Mouse (Mus musculus) bone marrow macrophage, adult 2 months (primary cell): ENCODE measurements around the gene Ebf1. TPM values are rescaled to one million over a fixed set of nuclear protein-coding genes. Genes with fewer than 3 reads are reported as not detected.

ENCODE experiments used
- H3K27ac ChIP-seq: 2 replicates; pipeline ENCODE4 v1.5.1; 2012; ENCODE audit warnings: low read depth, low read length; ENCODE audit not compliant: insufficient read depth
- H3K4me1 ChIP-seq: 2 replicates; pipeline ENCODE4 v1.6.1; 2012; ENCODE audit warnings: low read length; ENCODE audit not compliant: control insufficient read depth, insufficient read depth
- H3K4me3 ChIP-seq: 2 replicates; pipeline ENCODE4 v1.5.1; 2012; ENCODE audit warnings: mild to moderate bottlenecking, low read length, moderate library complexity; ENCODE audit not compliant: insufficient read depth
- CTCF ChIP-seq: IDR thresholded peaks from 2 replicates; pipeline ENCODE4 v1.5.1; 2012; ENCODE audit warnings: low read depth, mild to moderate bottlenecking, low read length, moderate library complexity
- POLR2A ChIP-seq: IDR thresholded peaks from 2 replicates; pipeline ENCODE4 v1.6.1; 2012; ENCODE audit warnings: mild to moderate bottlenecking, low read depth, low read length, borderline replicate concordance
- polyA plus RNA-seq: library from polyadenylated mRNA; stranded (reverse); fragments of >200 nt; gene quantifications from 2 replicates; pipeline ENCODE4 v1.2.4, GENCODE M21; 2012; ENCODE audit not compliant: missing spikeins, insufficient read depth, insufficient read length

The Ebf1 gene
- polyA plus RNA-seq, 1 experiment: 0.32 TPM

GRCm38 (mm10) chr11:44852921-44853320, 235.8 kb downstream of the Ebf1 start:
- TF ChIP-seq POLR2A (no peak), CTCF (no peak)
- no peaks in the 10 kb centered on the region for H3K4me1 ChIP-seq
- no peak overlapping the region for H3K4me3 ChIP-seq
- H3K27ac ChIP-seq: no peak overlapping the region

DNA sequence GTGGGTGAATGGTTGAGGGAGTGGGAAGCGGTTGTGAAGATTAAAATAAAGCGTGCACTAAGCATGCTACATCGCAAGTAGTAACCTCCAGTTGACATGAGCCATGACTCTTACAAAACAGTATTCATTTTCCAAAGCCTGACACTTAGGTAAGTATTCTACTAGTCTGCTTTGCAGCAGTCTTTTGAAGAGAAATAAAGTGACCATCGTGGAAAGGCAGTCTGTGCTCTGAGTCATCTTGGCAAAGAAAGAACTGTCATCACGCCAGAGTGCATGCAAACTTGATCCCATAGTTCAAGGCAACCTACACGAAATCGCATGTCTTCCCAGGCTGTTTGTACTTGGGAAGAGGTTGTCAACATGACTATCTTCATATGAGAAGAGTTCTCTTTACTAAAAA, 237.4 kb downstream of the Ebf1 start:
- H3K27ac ChIP-seq: no peak overlapping the region
- H3K4me1 ChIP-seq: no peaks in the 10 kb centered on the region
- H3K4me3 ChIP-seq: no peak overlapping the region
- TF ChIP-seq CTCF (no peak), POLR2A (no peak)

GRCm38 (mm10) chr11:44861108-44861507, 244.0 kb downstream of the Ebf1 start:
- Histone ChIP-seq H3K4me3 (no peak overlapping the region), H3K27ac (no peak overlapping the region), H3K4me1 (no peaks in the 10 kb centered on the region)
- TF ChIP-seq POLR2A: no peak
- TF ChIP-seq CTCF: no peak

- Histone ChIP-seq H3K4me3 (no peak overlapping the region), H3K4me1 (no peaks in the 10 kb centered on the region), H3K27ac (no peak overlapping the region)
- TF ChIP-seq POLR2A: no peak
- no peak for TF ChIP-seq CTCF
Measured at GRCm38 (mm10) chr11:44863910-44864309, 246.8 kb downstream of the Ebf1 start.

- Histone ChIP-seq H3K4me3 (no peak overlapping the region), H3K27ac (no peak overlapping the region), H3K4me1 (no peaks in the 10 kb centered on the region)
- TF ChIP-seq POLR2A (no peak), CTCF (no peak)
Measured at GRCm38 (mm10) chr11:44866476-44867149, 249.5 kb downstream of the Ebf1 start.

DNA sequence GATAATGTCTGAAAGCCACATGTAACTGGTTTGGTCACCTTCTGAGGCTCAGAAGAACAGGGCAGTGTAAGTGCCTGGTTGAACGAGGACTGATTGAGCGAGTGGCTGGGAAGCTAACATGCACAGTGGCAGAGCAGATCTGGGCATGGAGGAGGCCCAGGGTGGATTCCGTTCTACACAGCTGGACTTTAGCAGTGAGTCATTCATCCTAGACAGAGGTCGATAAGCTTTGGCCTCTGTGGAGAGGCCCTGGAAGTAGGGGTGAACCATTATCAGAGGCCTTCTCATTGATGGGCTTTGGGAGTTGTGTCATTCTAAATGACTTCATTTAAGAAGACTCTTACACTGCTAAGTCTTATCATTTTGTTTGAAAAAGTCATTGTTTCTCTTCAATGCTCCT, 250.3 kb downstream of the Ebf1 start:
- H3K4me1 ChIP-seq: no peaks in the 10 kb centered on the region
- no peak overlapping the region for H3K4me3 ChIP-seq
- H3K27ac ChIP-seq: no peak overlapping the region
- TF ChIP-seq POLR2A (no peak), CTCF (no peak)

GRCm38 (mm10) chr11:44873876-44874275, 256.8 kb downstream of the Ebf1 start:
- TF ChIP-seq POLR2A (no peak), CTCF (no peak)
- H3K4me3 ChIP-seq: no peak overlapping the region
- H3K27ac ChIP-seq: no peak overlapping the region
- no peaks in the 10 kb centered on the region for H3K4me1 ChIP-seq

- TF ChIP-seq POLR2A (no peak), CTCF (no peak)
- H3K27ac ChIP-seq: no peak overlapping the region
- H3K4me3 ChIP-seq: no peak overlapping the region
- H3K4me1 ChIP-seq: no peaks in the 10 kb centered on the region
Measured at GRCm38 (mm10) chr11:44875171-44875570, 258.1 kb downstream of the Ebf1 start.

DNA sequence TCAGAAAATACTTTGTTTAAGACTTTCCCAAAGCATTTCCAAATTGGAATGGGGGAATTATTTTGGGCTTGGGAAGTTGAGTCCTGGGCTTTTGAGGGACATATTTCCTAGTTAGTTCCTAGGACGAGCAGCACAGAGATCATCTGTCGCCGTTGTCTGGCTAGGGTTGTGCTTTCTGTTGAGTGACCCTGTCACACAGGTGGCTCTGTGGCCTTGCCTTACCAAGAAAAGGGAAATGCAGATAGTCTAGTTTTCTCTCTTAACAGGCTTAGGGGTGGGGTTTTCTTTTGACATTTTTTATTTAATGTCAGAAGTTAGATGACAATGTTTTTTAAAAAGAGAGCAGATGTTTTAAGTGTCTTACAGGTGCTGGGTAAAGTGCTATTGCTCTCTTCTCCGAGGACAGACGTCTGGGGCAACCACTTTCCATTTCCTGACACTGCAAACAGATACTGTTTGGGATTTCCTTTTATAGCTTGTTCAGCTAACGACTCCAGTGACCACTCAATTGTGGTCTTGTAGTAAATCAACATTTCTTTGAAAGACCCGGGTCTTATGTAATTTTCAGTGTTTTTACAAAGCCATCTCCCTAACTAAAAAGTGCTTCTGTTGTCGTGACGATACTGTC, 264.1 kb downstream of the Ebf1 start:
- H3K4me3 ChIP-seq: no peak overlapping the region
- TF ChIP-seq POLR2A (no peak), CTCF (no peak)
- H3K4me1 ChIP-seq: no peaks in the 10 kb centered on the region
- no peak overlapping the region for H3K27ac ChIP-seq

DNA sequence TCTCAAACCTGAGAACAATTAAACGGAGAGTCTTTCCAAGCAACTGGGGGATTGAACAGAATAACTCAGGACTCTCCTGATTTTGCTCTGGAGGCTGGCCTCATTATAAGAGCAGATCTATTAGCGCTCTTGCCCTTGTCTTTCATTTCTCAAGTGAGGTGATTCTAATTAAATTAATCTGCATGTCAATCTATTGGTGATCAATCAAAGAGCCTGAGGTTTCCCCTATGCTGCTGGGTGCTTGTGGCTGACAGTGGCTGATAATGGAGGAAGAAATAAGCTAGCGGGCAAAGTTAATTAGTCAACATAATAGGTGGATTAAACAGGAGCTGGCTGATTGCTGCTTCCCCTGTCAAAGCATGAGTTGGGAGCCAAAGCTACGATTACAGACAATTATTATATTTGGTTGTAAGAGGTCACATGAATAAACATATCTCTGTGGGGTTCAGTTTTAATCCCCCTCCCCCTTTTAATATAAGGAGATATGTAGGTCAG, 265.4 kb downstream of the Ebf1 start:
- TF ChIP-seq CTCF (no peak), POLR2A (no peak)
- no peak overlapping the region for H3K27ac ChIP-seq
- no peak overlapping the region for H3K4me3 ChIP-seq
- no peaks in the 10 kb centered on the region for H3K4me1 ChIP-seq
